Mouse (Mus musculus) limb, embryonic 14.5 days (tissue): ENCODE results near the gene Blzf1. TPM values are rescaled to one million over a fixed set of nuclear protein-coding genes. Genes with fewer than 3 reads are reported as not detected.

ENCODE experiments used
- ATAC-seq: fragments of 200-750 bp; cut with Nextera tagmentation; 2 replicates; pipeline ENCODE4 v1.8.0; 2017; ENCODE audit warnings: low read depth, moderate number of reproducible peaks, moderate TSS enrichment; ENCODE audit not compliant: low FRiP score
- DNase-seq: peaks from one replicate; pipeline ENCODE4 v3.0.0-alpha.2; 2015; ENCODE audit warnings: low spot score
- H3K27ac ChIP-seq: fragments of 300-500 bp; sonication (generic); replicated peaks from 2 replicates; pipeline ENCODE4 v1.5.1; 2014; ENCODE audit warnings: low read depth, mild to moderate bottlenecking, low read length, moderate library complexity, mixed read lengths
- H3K27me3 ChIP-seq: fragments of 300-500 bp; sonication (generic); 2 replicates; pipeline ENCODE4 v1.6.1; 2014; ENCODE audit warnings: low read length, mixed read lengths; ENCODE audit not compliant: control insufficient read depth, insufficient read depth
- H3K36me3 ChIP-seq: fragments of 300-500 bp; sonication (generic); 2 replicates; pipeline ENCODE4 v1.6.1; 2014; ENCODE audit warnings: mild to moderate bottlenecking, low read length, moderate library complexity, mixed read lengths; ENCODE audit not compliant: control insufficient read depth, insufficient read depth
- H3K4me1 ChIP-seq: fragments of 300-500 bp; sonication (generic); 2 replicates; pipeline ENCODE4 v1.6.1; 2014; ENCODE audit warnings: antibody characterized with exemption, low read length, mixed read lengths; ENCODE audit not compliant: control insufficient read depth, insufficient read depth
- H3K4me2 ChIP-seq: fragments of 300-500 bp; sonication (generic); replicated peaks from 2 replicates; pipeline ENCODE4 v1.6.1; 2014; ENCODE audit warnings: low read depth, mild to moderate bottlenecking, low read length, moderate library complexity; ENCODE audit not compliant: severe bottlenecking
- H3K4me3 ChIP-seq: fragments of 300-500 bp; sonication (generic); replicated peaks from 2 replicates; pipeline ENCODE4 v1.5.1; 2014; ENCODE audit warnings: low read length
- H3K9ac ChIP-seq: fragments of 300-500 bp; sonication (generic); 2 replicates; pipeline ENCODE4 v1.6.1; 2014; ENCODE audit warnings: mild to moderate bottlenecking, low read depth, low read length, moderate library complexity; ENCODE audit not compliant: severe bottlenecking
- H3K9me3 ChIP-seq: fragments of 300-500 bp; sonication (generic); 2 replicates; pipeline ENCODE4 v1.6.1; 2016; ENCODE audit warnings: low read length; ENCODE audit not compliant: control insufficient read depth
- POLR2A ChIP-seq: fragments of 200-500 bp; IDR thresholded peaks from 2 replicates; pipeline ENCODE4 v1.8.0; 2012; ENCODE audit warnings: inconsistent platforms, mild to moderate bottlenecking, moderate library complexity, borderline replicate concordance; ENCODE audit not compliant: insufficient read depth, insufficient read length; ENCODE audit errors: extremely low read depth
- WGBS: fragments of 180-500 bp; shearing (Covaris S2); extraction: QIAGEN DNeasy Blood & Tissue Kit; methylation state at CpG from one replicate; pipeline ENCODE4 v1.1.7; 2014; 5-methylcytosine and 5-hydroxymethylcytosine counted together
- polyA plus RNA-seq, 2 experiments: library from polyadenylated mRNA; depleted of rRNA in 1 of 2; stranded (reverse) in 1 of 2; unstranded in 1 of 2; fragments of >200 nt; fragmentation: Nextera tagmentation in 1 of 2; extraction: Ambion mirVana in 1 of 2; gene quantifications; 2 replicates each; pipeline versions ENCODE4 v1.2.1 to v1.2.3; 2012 to 2014

Gene Blzf1
- polyA plus RNA-seq, 2 experiments = 18.1 to 30.0 TPM

DNA sequence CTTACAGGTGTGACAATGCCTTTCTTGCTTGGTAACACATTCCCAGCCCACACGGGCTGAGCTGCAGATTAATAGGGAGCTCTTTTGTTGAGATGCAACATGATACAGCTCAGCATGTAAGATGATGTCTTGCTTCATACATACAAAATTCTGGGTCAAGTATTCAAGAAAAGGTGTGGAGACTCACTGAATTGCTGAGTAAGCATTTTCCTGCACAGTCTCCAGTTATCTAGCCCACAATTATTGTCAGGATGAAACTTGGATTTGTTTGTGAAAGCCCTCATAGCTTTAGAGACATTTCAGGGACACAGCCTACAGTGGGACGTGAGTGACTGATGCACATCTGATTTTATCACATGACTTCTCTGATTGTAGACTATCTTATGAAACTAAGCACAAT lies 65.8 kb downstream of the Blzf1 start:
- H3K4me3 ChIP-seq = no peak overlapping the region
- no peaks in the 10 kb centered on the region for H3K4me1 ChIP-seq
- H3K36me3 ChIP-seq = no peaks in the 10 kb centered on the region
- 73% methylated on average over 2 of the region's 2 CpGs for WGBS
- TF ChIP-seq POLR2A = no peak
- ATAC-seq (no peak), DNase-seq (peak; percentile 1)
- no peaks in the 10 kb centered on the region for H3K9me3 ChIP-seq
- no peaks in the 10 kb centered on the region for H3K27me3 ChIP-seq
- H3K27ac ChIP-seq = no peak overlapping the region
- H3K9ac ChIP-seq = no peak overlapping the region
- no peak overlapping the region for H3K4me2 ChIP-seq

Other genes with a start within 250 kb of the Blzf1 start
- gene Sell, start 245.5 kb downstream of the Blzf1 start, polyA plus RNA-seq (2012; rRNA removed) = 0.09 and 0.22 TPM in 2 replicates
- gene Sell, start 245.5 kb downstream of the Blzf1 start, polyA plus RNA-seq (2014; fragmentation: Nextera tagmentation; extraction: Ambion mirVana) = 0.21 and 0.62 TPM in 2 replicates
- gene Selp, start 192.2 kb downstream of the Blzf1 start, polyA plus RNA-seq (2012; rRNA removed) = 0.15 and 0.24 TPM in 2 replicates
- 0.14 TPM in 1 of 2 replicates, not detected in the other for gene Selp, start 192.2 kb downstream of the Blzf1 start, polyA plus RNA-seq (2014; fragmentation: Nextera tagmentation; extraction: Ambion mirVana)
- gene F5, start 155.7 kb downstream of the Blzf1 start, polyA plus RNA-seq (2012; rRNA removed) = 0.39 and 0.40 TPM in 2 replicates
- 0.29 and 0.34 TPM in 2 replicates for gene F5, start 155.7 kb downstream of the Blzf1 start, polyA plus RNA-seq (2014; fragmentation: Nextera tagmentation; extraction: Ambion mirVana)
- 9.7 and 12.2 TPM in 2 replicates for gene Slc19a2, start 58.4 kb downstream of the Blzf1 start, polyA plus RNA-seq (2012; rRNA removed)
- gene Slc19a2, start 58.4 kb downstream of the Blzf1 start, polyA plus RNA-seq (2014; fragmentation: Nextera tagmentation; extraction: Ambion mirVana) = 9.1 and 10.0 TPM in 2 replicates
- gene Ccdc181, start 31.9 kb downstream of the Blzf1 start, polyA plus RNA-seq (2012; rRNA removed) = 2.0 and 4.1 TPM in 2 replicates
- 5.9 and 7.3 TPM in 2 replicates for gene Ccdc181, start 31.9 kb downstream of the Blzf1 start, polyA plus RNA-seq (2014; fragmentation: Nextera tagmentation; extraction: Ambion mirVana)
- 18.0 and 22.1 TPM in 2 replicates for gene Nme7, start 3.4 kb downstream of the Blzf1 start, polyA plus RNA-seq (2012; rRNA removed)
- gene Nme7, start 3.4 kb downstream of the Blzf1 start, polyA plus RNA-seq (2014; fragmentation: Nextera tagmentation; extraction: Ambion mirVana) = 31.2 and 34.4 TPM in 2 replicates
- gene Atp1b1, start 150.9 kb upstream of the Blzf1 start, polyA plus RNA-seq (2012; rRNA removed) = 11.0 and 12.7 TPM in 2 replicates
- gene Atp1b1, start 150.9 kb upstream of the Blzf1 start, polyA plus RNA-seq (2014; fragmentation: Nextera tagmentation; extraction: Ambion mirVana) = 11.2 and 11.3 TPM in 2 replicates